Mouse (Mus musculus): ENCODE data around the gene Phyh. TPM values are rescaled to one million over a fixed set of nuclear protein-coding genes. Genes with fewer than 3 reads are reported as not detected.

Phyh gene
- polyA plus RNA-seq, 1 experiment from 2014 or later = 61.7 TPM

DNA sequence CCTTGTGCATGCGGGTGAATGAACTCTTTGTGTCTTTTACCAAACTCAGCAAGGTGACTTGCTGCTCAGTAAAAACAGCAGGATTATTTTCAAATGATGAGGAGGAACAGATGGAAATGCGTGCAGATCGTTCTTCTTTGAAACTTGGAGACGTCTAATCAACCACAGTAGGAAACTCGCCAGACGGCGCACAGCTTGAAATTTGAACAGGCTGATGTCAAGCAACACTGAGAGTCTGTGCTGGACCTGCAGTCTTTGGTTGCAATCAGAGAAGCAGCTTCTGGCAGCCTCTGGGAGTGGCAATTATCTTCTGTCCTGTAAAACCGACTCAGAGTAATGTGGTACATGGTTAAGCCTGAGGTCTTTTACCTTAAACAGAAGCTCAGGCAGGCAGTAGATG is 59.3 kb downstream of the Phyh start:
- 43% methylated on average over 8 of the region's 8 CpGs for whole genome bisulfite sequencing

DNA sequence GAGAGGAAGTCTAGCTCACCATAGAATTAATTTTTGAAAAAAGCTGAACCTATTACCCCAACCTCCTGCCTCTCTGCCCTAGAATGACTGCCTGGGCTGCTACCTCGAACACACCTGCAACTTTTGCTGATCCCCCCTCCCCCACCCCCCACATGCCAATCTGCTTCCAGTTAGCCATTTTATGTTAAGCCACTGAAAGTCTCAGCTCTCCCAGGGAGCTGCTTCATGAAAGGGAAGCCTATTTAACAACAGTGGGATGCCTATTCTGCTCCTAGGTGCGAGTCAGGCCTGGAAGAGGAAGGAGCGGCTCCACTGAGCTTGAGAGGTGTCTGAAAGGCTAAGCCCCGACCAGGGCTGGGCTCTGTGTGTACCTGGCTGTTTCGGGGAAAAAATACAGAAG is 65.2 kb downstream of the Phyh start:
- Histone ChIP-seq H3K9me3 (no peaks in the 10 kb centered on the region), H3K27ac (no peak overlapping the region), H3K9ac (no peak overlapping the region), H3K27me3 (no peaks in the 10 kb centered on the region), H3K4me2 (no peak overlapping the region), H3K4me3 (no peak overlapping the region), H3K4me1 (replicated peaks) (no peaks in the 10 kb centered on the region), H3K36me3 (no peaks in the 10 kb centered on the region)
- WGBS = 38% methylated on average over 5 of the region's 5 CpGs
- ATAC-seq (ENCODE audit: low FRiP score) = no peak

More for the DNA sequence above, 59.3 kb downstream of the Phyh start:
- Histone ChIP-seq H3K27ac (peak overlapping the region; percentile 18; the same call in 1 of the 2 replicates), H3K27me3 (no peaks in the 10 kb centered on the region), H3K9ac (no peak overlapping the region), H3K4me2 (no peak overlapping the region), H3K4me1 (replicated peaks) (peaks cover 6% of the 10 kb centered on the region; the same call in 1 of the 2 replicates), H3K36me3 (no peaks in the 10 kb centered on the region), H3K4me3 (no peak overlapping the region), H3K9me3 (no peaks in the 10 kb centered on the region)
- no peak for ATAC-seq (ENCODE audit: low FRiP score)

DNA sequence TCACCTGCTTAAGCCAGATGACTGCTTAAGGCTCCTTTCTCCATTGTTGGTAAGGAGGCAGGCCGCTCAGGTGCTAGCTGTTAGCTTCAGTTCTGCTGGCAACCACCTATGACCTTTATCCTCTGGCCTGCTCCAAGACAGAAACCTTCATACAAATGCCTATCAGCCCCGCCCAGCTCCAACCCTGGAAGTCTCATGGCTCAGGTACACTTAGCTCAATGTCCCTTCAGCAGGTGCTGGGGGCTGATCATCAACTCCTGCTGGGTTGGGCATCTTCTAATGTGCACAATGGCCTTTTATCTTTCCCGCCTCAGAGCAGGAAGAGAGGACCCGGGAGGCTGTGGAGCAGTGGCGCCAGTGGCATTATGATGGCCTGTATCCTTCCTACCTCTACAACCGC is 66.2 kb downstream of the Phyh start:
- no peak overlapping the region for H3K4me3 ChIP-seq
- H3K4me1 ChIP-seq (replicated peaks) = no peaks in the 10 kb centered on the region
- H3K27ac ChIP-seq = no peak overlapping the region
- H3K36me3 ChIP-seq = no peaks in the 10 kb centered on the region
- no peak overlapping the region for H3K9ac ChIP-seq
- WGBS = 83% methylated on average over 6 of the region's 6 CpGs
- no peaks in the 10 kb centered on the region for H3K27me3 ChIP-seq
- no peak for ATAC-seq (ENCODE audit: low FRiP score)
- no peaks in the 10 kb centered on the region for H3K9me3 ChIP-seq
- no peak overlapping the region for H3K4me2 ChIP-seq

DNA sequence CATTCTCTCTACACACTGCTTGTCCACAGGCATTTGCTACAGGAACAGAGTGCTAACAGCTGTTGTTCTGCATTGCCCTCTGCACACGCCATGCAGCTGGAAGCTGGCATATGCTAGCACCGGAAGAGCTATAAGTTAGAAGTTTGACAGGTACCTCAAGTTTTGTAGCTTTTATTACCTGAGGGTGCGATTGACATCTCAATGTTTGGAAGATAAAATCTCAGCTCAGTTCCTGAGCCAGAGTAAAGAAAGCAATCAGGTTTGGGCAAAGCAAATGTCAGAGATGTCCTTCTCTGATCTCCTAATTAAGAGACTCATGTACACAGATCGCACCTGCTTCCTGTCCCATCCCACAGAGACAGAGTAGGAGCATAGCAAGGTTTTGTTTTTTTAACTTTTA is 68.0 kb downstream of the Phyh start:
- Histone ChIP-seq H3K9ac (no peak overlapping the region), H3K27me3 (no peaks in the 10 kb centered on the region), H3K27ac (no peak overlapping the region), H3K4me3 (no peak overlapping the region), H3K9me3 (no peaks in the 10 kb centered on the region), H3K36me3 (no peaks in the 10 kb centered on the region), H3K4me2 (no peak overlapping the region), H3K4me1 (replicated peaks) (no peaks in the 10 kb centered on the region)
- WGBS = 91% methylated on average over 4 of the region's 4 CpGs
- ATAC-seq (ENCODE audit: low FRiP score) = no peak

DNA sequence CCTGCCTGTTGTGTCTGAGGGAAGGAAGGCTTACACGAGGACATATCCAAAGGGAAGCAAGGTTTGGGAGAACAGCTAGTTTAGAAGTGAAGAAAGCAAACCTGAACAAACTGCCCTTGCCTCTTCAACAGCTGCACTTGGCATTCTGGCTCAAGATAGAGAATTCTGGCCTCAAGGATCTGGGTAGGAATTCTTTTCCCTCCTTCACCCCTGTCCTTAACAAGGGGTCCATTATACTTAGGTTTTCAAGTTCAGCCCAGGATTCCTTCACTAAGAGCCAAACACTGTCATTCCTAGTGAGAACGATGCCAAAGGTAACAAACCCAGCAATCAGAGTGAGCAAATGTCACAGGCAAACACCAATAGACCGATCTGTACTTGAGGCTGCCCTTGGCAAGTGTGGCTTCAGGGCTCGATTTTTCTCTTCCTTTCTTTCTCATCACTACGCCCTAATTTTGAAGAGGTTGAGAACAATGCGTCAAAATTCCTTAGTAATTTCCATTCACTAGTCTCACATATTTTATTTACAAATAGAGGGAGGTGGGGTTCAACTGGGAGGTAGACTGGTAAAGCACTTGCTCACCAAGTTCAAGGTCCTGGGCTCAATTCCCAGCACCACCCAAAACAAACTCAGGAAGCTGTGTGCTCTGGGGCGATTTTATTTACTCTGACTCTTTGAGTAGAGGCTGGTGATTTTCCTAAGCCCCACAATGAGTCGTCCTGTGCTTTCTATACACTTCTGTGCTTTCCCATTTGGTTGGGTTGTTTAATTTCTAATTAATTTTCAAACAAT is 68.8 kb downstream of the Phyh start:
- H3K27ac ChIP-seq = no peak overlapping the region

More for the DNA sequence above, 68.8 kb downstream of the Phyh start:
- no peak for ATAC-seq (ENCODE audit: low FRiP score)
- WGBS = 89% methylated on average over 8 of the region's 8 CpGs
- no peaks in the 10 kb centered on the region for H3K27me3 ChIP-seq
- no peaks in the 10 kb centered on the region for H3K9me3 ChIP-seq
- H3K4me1 ChIP-seq (replicated peaks) = no peaks in the 10 kb centered on the region
- H3K9ac ChIP-seq = no peak overlapping the region
- no peak overlapping the region for H3K4me2 ChIP-seq
- H3K36me3 ChIP-seq = peaks cover 2% of the 10 kb centered on the region; the same call in 1 of the 2 replicates
- H3K4me3 ChIP-seq = no peak overlapping the region

Other genes with a start within 250 kb of the Phyh start
- 6.3 and 6.9 TPM in 2 replicates for gene Bend7, start 201.2 kb upstream of the Phyh start, polyA plus RNA-seq (2015; fragmentation: Nextera tagmentation; extraction: Ambion mirVana)
- gene Sephs1, start 37.5 kb upstream of the Phyh start, polyA plus RNA-seq (2015; fragmentation: Nextera tagmentation; extraction: Ambion mirVana) = 62.4 and 64.9 TPM in 2 replicates
- gene Ucma, start 57.1 kb downstream of the Phyh start, polyA plus RNA-seq (2015; fragmentation: Nextera tagmentation; extraction: Ambion mirVana) = 0.55 TPM in 1 of 2 replicates, not detected in the other
- 5.8 and 5.9 TPM in 2 replicates for gene Mcm10, start 93.8 kb downstream of the Phyh start, polyA plus RNA-seq (2015; fragmentation: Nextera tagmentation; extraction: Ambion mirVana)
- 9.1 and 11.1 TPM in 2 replicates for gene Optn, start 145.0 kb downstream of the Phyh start, polyA plus RNA-seq (2015; fragmentation: Nextera tagmentation; extraction: Ambion mirVana)
- gene Ccdc3, start 218.8 kb downstream of the Phyh start, polyA plus RNA-seq (2015; fragmentation: Nextera tagmentation; extraction: Ambion mirVana) = 11.3 and 12.5 TPM in 2 replicates